Mouse (Mus musculus) limb, embryonic 15.5 days (tissue): ENCODE measurements at regions not wholly inside any gene's neighbourhood (a gene's known extent, or its start where the extent isn't known, plus 50 kb on each side); places are given as distances from the start of the nearest gene placed in this dataset.
"Not testable (repeated sequence)": the region's sequence is repeated elsewhere in the genome, so short reads cannot be mapped to it uniquely, and the experiment has no call there.

Source experiments
- ATAC-seq: fragments of 200-750 bp; cut with Nextera tagmentation; 2 replicates; pipeline ENCODE4 v1.8.0; 2017; ENCODE audit warnings: low read depth, moderate TSS enrichment; ENCODE audit not compliant: insufficient number of reproducible peaks, low FRiP score, low TSS enrichment
- H3K27ac ChIP-seq: fragments of 300-500 bp; sonication (generic); 2 replicates; pipeline ENCODE4 v1.5.1; 2015; ENCODE audit warnings: moderate library complexity, mild to moderate bottlenecking, inconsistent platforms
- H3K27me3 ChIP-seq: fragments of 300-500 bp; sonication (generic); 2 replicates; pipeline ENCODE4 v1.6.1; 2015; ENCODE audit warnings: inconsistent platforms
- H3K36me3 ChIP-seq: fragments of 300-500 bp; sonication (generic); 2 replicates; pipeline ENCODE4 v1.6.1; 2015; ENCODE audit warnings: inconsistent platforms
- H3K4me1 ChIP-seq: fragments of 300-500 bp; sonication (generic); 2 replicates; pipeline ENCODE4 v1.6.1; 2015; ENCODE audit warnings: inconsistent platforms
- H3K4me2 ChIP-seq: fragments of 300-500 bp; sonication (generic); 2 replicates; pipeline ENCODE4 v1.6.1; 2015; ENCODE audit warnings: mild to moderate bottlenecking, inconsistent platforms
- H3K4me3 ChIP-seq: fragments of 300-500 bp; sonication (generic); 2 replicates; pipeline ENCODE4 v1.5.1; 2015; ENCODE audit warnings: mild to moderate bottlenecking, inconsistent platforms
- H3K9ac ChIP-seq: fragments of 300-500 bp; sonication (generic); 2 replicates; pipeline ENCODE4 v1.6.1; 2015; ENCODE audit warnings: inconsistent platforms
- H3K9me3 ChIP-seq: fragments of 300-500 bp; sonication (generic); 2 replicates; pipeline ENCODE4 v1.6.1; 2016; ENCODE audit warnings: inconsistent platforms
- WGBS: fragments of 180-500 bp; shearing (Covaris S2); methylation state at CpG from one replicate; pipeline ENCODE4 v1.1.7; 2015; 5-methylcytosine and 5-hydroxymethylcytosine counted together

GRCm38 (mm10) chr5:133010624-133011575 lies 467.8 kb upstream of the Auts2 start:
- H3K27me3 ChIP-seq, result no peaks in the 10 kb centered on the region
- no peak for ATAC-seq
- WGBS, result 77% methylated on average over 14 of the region's 14 CpGs
- H3K4me2 ChIP-seq, result no peak overlapping the region
- H3K27ac ChIP-seq, result no peak overlapping the region
- H3K4me3 ChIP-seq, result no peak overlapping the region
- no peaks in the 10 kb centered on the region for H3K9me3 ChIP-seq
- no peaks in the 10 kb centered on the region for H3K4me1 ChIP-seq
- H3K36me3 ChIP-seq, result no peaks in the 10 kb centered on the region
- no peak overlapping the region for H3K9ac ChIP-seq

GRCm38 (mm10) chr5:132982866-132983265 lies 439.7 kb upstream of the Auts2 start:
- no peak overlapping the region for H3K4me3 ChIP-seq
- no peak for ATAC-seq
- H3K27me3 ChIP-seq, result no peaks in the 10 kb centered on the region
- H3K27ac ChIP-seq, result no peak overlapping the region
- H3K4me1 ChIP-seq, result no peaks in the 10 kb centered on the region
- no peaks in the 10 kb centered on the region for H3K9me3 ChIP-seq
- no peak overlapping the region for H3K9ac ChIP-seq
- no peak overlapping the region for H3K4me2 ChIP-seq
- no peaks in the 10 kb centered on the region for H3K36me3 ChIP-seq
- 93% methylated on average over 7 of the region's 7 CpGs for WGBS

DNA sequence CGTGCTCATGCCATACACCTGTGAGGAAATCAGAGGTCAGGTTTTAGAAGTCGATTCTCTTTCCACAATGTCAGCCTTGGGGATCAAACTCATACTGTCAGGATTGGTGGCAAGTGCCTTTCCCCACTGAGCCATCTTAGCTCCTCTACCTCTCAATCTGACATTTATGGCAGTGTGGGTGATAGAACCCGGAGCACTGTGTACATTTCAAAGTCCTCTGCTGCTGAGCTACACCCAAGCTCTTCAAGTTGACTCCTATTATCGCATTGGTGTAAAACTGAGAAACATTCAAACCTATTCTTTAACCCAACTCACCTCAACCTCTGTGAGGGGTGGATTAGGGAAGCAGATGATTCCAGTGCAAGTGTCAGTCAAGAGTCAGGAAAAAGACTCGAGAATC lies 435.9 kb upstream of the Auts2 start:
- Histone ChIP-seq H3K4me3 (no peak overlapping the region), H3K27me3 (no peaks in the 10 kb centered on the region), H3K36me3 (no peaks in the 10 kb centered on the region), H3K27ac (no peak overlapping the region), H3K9ac (no peak overlapping the region), H3K4me1 (no peaks in the 10 kb centered on the region), H3K9me3 (no peaks in the 10 kb centered on the region), H3K4me2 (no peak overlapping the region)
- WGBS, result 75% methylated on average over 5 of the region's 5 CpGs
- no peak for ATAC-seq

- ATAC-seq, result no peak
- H3K36me3 ChIP-seq, result no peaks in the 10 kb centered on the region
- no peak overlapping the region for H3K27ac ChIP-seq
- H3K27me3 ChIP-seq, result no peaks in the 10 kb centered on the region
- no peak overlapping the region for H3K4me2 ChIP-seq
- 79% methylated on average over 4 of the region's 4 CpGs for WGBS
- no peak overlapping the region for H3K4me3 ChIP-seq
- H3K9ac ChIP-seq, result no peak overlapping the region
- no peaks in the 10 kb centered on the region for H3K9me3 ChIP-seq
- peaks cover 7% of the 10 kb centered on the region; the same call in 1 of the 2 replicates for H3K4me1 ChIP-seq
These were observed 432.3 kb upstream of the Auts2 start for GRCm38 (mm10) chr5:132975303-132975932.

DNA sequence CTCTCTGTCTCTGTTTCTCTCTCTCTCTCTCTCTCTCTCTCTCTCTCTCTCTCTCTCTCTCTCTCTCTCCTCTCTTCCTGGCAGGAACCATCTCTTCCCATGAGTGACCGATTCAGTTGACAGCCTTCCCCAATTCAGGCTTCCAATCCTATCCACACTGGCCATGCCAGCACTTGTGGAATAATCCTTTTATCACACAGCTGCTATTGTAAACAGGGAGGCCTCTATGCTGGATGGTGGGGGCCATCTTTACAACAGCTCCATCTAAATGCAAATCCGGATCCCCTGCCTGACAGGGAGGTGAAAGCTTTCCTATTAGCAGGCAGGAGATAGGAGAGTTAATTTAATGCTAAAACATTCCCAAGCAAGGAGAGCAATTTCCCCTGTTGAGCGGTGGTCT lies 431.7 kb upstream of the Auts2 start:
- Histone ChIP-seq H3K9ac (no peak overlapping the region), H3K4me3 (no peak overlapping the region), H3K9me3 (no peaks in the 10 kb centered on the region), H3K36me3 (no peaks in the 10 kb centered on the region), H3K4me1 (peaks cover 7% of the 10 kb centered on the region; the same call in 1 of the 2 replicates), H3K27me3 (no peaks in the 10 kb centered on the region), H3K4me2 (no peak overlapping the region), H3K27ac (no peak overlapping the region)
- no peak for ATAC-seq
- WGBS, result 35% methylated on average over 3 of the region's 3 CpGs

GRCm38 (mm10) chr5:132971046-132971445 lies 427.9 kb upstream of the Auts2 start:
- H3K9ac ChIP-seq, result no peak overlapping the region
- H3K4me2 ChIP-seq, result no peak overlapping the region
- no peaks in the 10 kb centered on the region for H3K36me3 ChIP-seq
- peaks cover 7% of the 10 kb centered on the region; the same call in 1 of the 2 replicates for H3K4me1 ChIP-seq
- no peaks in the 10 kb centered on the region for H3K9me3 ChIP-seq
- no peaks in the 10 kb centered on the region for H3K27me3 ChIP-seq
- no peak overlapping the region for H3K27ac ChIP-seq
- ATAC-seq, result no peak
- 43% methylated on average over 7 of the region's 7 CpGs for WGBS
- no peak overlapping the region for H3K4me3 ChIP-seq

DNA sequence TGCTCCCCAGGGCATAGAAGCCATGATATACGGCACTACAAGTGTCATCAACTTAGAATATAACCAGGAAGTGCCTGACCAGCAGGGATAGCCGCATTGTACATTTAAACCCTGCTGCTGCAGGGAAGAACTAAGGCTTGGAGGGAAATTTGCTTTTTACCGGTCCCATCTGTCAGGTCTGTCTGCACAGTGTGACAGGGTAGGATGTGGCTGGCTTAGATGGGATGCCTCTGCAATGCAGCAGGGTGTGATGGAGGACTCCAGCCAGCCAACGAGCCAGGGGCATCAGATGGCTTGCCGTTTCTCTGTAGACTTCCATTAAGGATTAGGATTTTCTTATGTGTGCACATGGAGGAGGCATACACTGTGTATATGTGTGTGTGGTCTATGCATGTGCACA lies 426.2 kb upstream of the Auts2 start:
- H3K27ac ChIP-seq, result no peak overlapping the region
- H3K27me3 ChIP-seq, result no peaks in the 10 kb centered on the region
- no peak overlapping the region for H3K4me2 ChIP-seq
- peaks cover 7% of the 10 kb centered on the region; the same call in 1 of the 2 replicates for H3K4me1 ChIP-seq
- 64% methylated on average over 5 of the region's 5 CpGs for WGBS
- no peak for ATAC-seq
- no peaks in the 10 kb centered on the region for H3K36me3 ChIP-seq
- no peak overlapping the region for H3K4me3 ChIP-seq
- H3K9ac ChIP-seq, result no peak overlapping the region
- H3K9me3 ChIP-seq, result no peaks in the 10 kb centered on the region

- Histone ChIP-seq H3K9me3 (no peaks in the 10 kb centered on the region), H3K9ac (no peak overlapping the region), H3K27ac (no peak overlapping the region), H3K36me3 (no peaks in the 10 kb centered on the region), H3K4me2 (no peak overlapping the region), H3K4me1 (no peaks in the 10 kb centered on the region), H3K27me3 (no peaks in the 10 kb centered on the region), H3K4me3 (no peak overlapping the region)
- WGBS, result 80% methylated on average over 1 of the region's 1 CpGs
- ATAC-seq, result no peak
These were observed 416.8 kb upstream of the Auts2 start for GRCm38 (mm10) chr5:132959901-132960300.

DNA sequence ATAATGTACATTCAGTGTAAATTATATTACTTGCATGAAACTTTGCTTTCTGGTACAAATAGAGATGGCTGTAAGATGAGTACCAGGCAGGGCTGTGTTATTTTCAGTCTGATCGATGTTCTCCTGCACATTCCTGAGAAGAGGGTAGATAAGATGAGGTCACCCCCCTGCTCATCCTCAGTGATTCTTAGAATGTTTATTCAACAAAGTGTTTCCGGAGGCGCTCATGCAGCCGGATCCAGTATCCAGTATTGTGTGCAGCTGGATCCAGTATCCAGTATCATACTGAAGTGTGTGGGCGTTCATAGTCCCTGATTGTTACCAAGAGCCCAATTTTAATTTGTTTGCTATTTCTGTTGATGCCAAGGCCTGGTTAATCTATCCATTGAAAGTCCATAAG lies 413.0 kb upstream of the Auts2 start:
- Histone ChIP-seq H3K9me3 (no peaks in the 10 kb centered on the region), H3K27ac (no peak overlapping the region), H3K36me3 (no peaks in the 10 kb centered on the region), H3K9ac (no peak overlapping the region), H3K4me1 (no peaks in the 10 kb centered on the region), H3K4me3 (no peak overlapping the region), H3K4me2 (no peak overlapping the region), H3K27me3 (no peaks in the 10 kb centered on the region)
- no peak for ATAC-seq
- 79% methylated on average over 5 of the region's 5 CpGs for WGBS

- H3K36me3 ChIP-seq, result no peaks in the 10 kb centered on the region
- no peak overlapping the region for H3K27ac ChIP-seq
- H3K9me3 ChIP-seq, result no peaks in the 10 kb centered on the region
- no peak overlapping the region for H3K4me3 ChIP-seq
- ATAC-seq, result no peak
- no peak overlapping the region for H3K9ac ChIP-seq
- H3K27me3 ChIP-seq, result no peaks in the 10 kb centered on the region
- no peaks in the 10 kb centered on the region for H3K4me1 ChIP-seq
- 91% methylated on average over 8 of the region's 8 CpGs for WGBS
- H3K4me2 ChIP-seq, result no peak overlapping the region
These were observed 411.9 kb upstream of the Auts2 start for GRCm38 (mm10) chr5:132955051-132955450.

- WGBS, result 46% methylated on average over 9 of the region's 9 CpGs
- Histone ChIP-seq H3K9ac (no peak overlapping the region), H3K9me3 (no peaks in the 10 kb centered on the region), H3K36me3 (no peaks in the 10 kb centered on the region), H3K4me1 (no peaks in the 10 kb centered on the region), H3K27ac (no peak overlapping the region), H3K27me3 (no peaks in the 10 kb centered on the region), H3K4me3 (no peak overlapping the region), H3K4me2 (no peak overlapping the region)
- ATAC-seq, result no peak
These were observed 390.4 kb upstream of the Auts2 start for GRCm38 (mm10) chr5:132933439-132933980.

DNA sequence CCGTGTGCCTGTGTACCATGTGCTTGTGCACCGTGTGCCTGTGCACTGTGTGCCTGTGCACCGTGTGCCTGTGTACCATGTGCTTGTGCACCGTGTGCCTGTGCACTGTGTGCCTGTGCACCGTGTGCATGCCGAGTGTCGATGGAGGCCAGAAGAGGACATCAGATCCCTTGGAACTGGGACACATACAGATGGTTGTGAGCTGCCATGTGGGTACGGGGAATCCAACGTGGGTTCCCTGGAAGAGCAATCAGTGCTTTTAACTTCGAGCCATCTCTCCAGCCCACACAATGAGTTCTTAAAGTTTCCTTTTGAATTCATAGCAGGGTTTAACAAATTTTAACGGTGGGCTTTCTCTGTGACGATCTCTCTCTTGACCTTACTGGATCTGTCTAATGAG lies 386.8 kb upstream of the Auts2 start:
- not testable (repeated sequence) for H3K9ac ChIP-seq, H3K4me3 ChIP-seq, H3K27ac ChIP-seq, H3K27me3 ChIP-seq, H3K36me3 ChIP-seq, ATAC-seq, H3K4me1 ChIP-seq, H3K9me3 ChIP-seq, H3K4me2 ChIP-seq
- WGBS, result 86% methylated on average over 12 of the region's 12 CpGs
